In genomic region chr14:76414122-76414861, GRCm38 (mm10) we compare ENCODE assay signal across 8 mouse cellular contexts. TPM values are rescaled to one million over a fixed set of nuclear protein-coding genes. Genes with fewer than 3 reads are reported as not detected.
DNase-seq lines count a peak whose midpoint lies in the region; ATAC-seq and TF ChIP-seq lines count a peak whose summit lies in the region.

No protein-coding gene starts in this region.

- peak; percentile 72; the same call in 1 of the 2 replicates for TF ChIP-seq POLR2A in lung, adult 2 months (IDR thresholded peaks at IDR 0.05; ENCODE audit: borderline replicate concordance, extremely low read depth, low read depth, low read length)

- DNase-seq in cerebellum, adult 11 months, result peak; percentile 98
- DNase-seq in forebrain, postnatal 0 days, result peak; percentile 99
- peak; percentile 98 for DNase-seq in heart, postnatal 4 days
- peak; percentile 94 to 97 for DNase-seq in layer of hippocampus, adult 2 months (ENCODE audit: low spot score in 2 of 2)
- peak; percentile 90 for DNase-seq in lung, adult 2 months
- DNase-seq in testis, postnatal 10 days (ENCODE audit: low spot score), result peak; percentile 98

- peak overlapping the region; percentile 88 for H3K4me3 ChIP-seq in E14TG2a.4 (replicated peaks; ENCODE audit: low read length)
- H3K4me3 ChIP-seq in forebrain, postnatal 0 days (ENCODE audit: low read depth, low read length), result peak overlapping the region; percentile 96
- peak overlapping the region; percentile 78 for H3K4me3 ChIP-seq in layer of hippocampus, adult 2 months
- H3K4me3 ChIP-seq in lung, adult 2 months (replicated peaks; ENCODE audit: extremely low read depth, low read depth, low read length), result peak overlapping the region; percentile 99
- H3K4me3 ChIP-seq in neural tube, embryonic 15.5 days (replicated peaks), result peak overlapping the region; percentile 90

- peak overlapping the region; percentile 74 for H3K4me2 ChIP-seq in forebrain, postnatal 0 days (ENCODE audit: low read depth)
- H3K4me2 ChIP-seq in neural tube, embryonic 15.5 days, result peak overlapping the region; percentile 88

- no peaks in the 10 kb centered on the region for H3K9me3 ChIP-seq in E14TG2a.4 (ENCODE audit: low read length)
- H3K9me3 ChIP-seq in forebrain, postnatal 0 days (ENCODE audit: low read length), result no peaks in the 10 kb centered on the region
- no peaks in the 10 kb centered on the region for H3K9me3 ChIP-seq in neural tube, embryonic 15.5 days (replicated peaks)

- H3K27me3 ChIP-seq in E14TG2a.4 (ENCODE audit: insufficient read depth, low read length), result peaks cover 12% of the 10 kb centered on the region
- H3K27me3 ChIP-seq in forebrain, postnatal 0 days (ENCODE audit: insufficient read depth, low read length), result no peaks in the 10 kb centered on the region
- no peaks in the 10 kb centered on the region for H3K27me3 ChIP-seq in neural tube, embryonic 15.5 days (replicated peaks)

- TF ChIP-seq CTCF in E14TG2a.4 (conservative IDR thresholded peaks at IDR 0.05; ENCODE audit: low read length), result no peak
- TF ChIP-seq CTCF in forebrain, postnatal 0 days (IDR thresholded peaks at IDR 0.05; ENCODE audit: low read depth), result no peak; the same call in 1 of the 2 replicates
- no peak for TF ChIP-seq CTCF in layer of hippocampus, adult 2 months (conservative IDR thresholded peaks at IDR 0.05)
- TF ChIP-seq CTCF in lung, adult 2 months (IDR thresholded peaks at IDR 0.05; ENCODE audit: insufficient read depth, low read length), result no peak

- H3K9ac ChIP-seq in forebrain, postnatal 0 days, result peak overlapping the region; percentile 98
- peak overlapping the region; percentile 99 for H3K9ac ChIP-seq in neural tube, embryonic 15.5 days (replicated peaks)

- H3K27ac ChIP-seq in forebrain, postnatal 0 days (ENCODE audit: low read depth, low read length), result peak overlapping the region; percentile 100
- peak overlapping the region; percentile 98 for H3K27ac ChIP-seq in layer of hippocampus, adult 2 months
- H3K27ac ChIP-seq in neural tube, embryonic 15.5 days (replicated peaks), result peak overlapping the region; percentile 100

- peaks cover 46% of the 10 kb centered on the region for H3K4me1 ChIP-seq in E14TG2a.4 (replicated peaks; ENCODE audit: low read depth, low read length)
- peaks cover 25% of the 10 kb centered on the region for H3K4me1 ChIP-seq in forebrain, postnatal 0 days (ENCODE audit: insufficient read depth)
- H3K4me1 ChIP-seq in lung, adult 2 months (ENCODE audit: control insufficient read depth, insufficient read depth, low read length), result peaks cover 8% of the 10 kb centered on the region
- H3K4me1 ChIP-seq in neural tube, embryonic 15.5 days, result peaks cover 38% of the 10 kb centered on the region

- peaks cover 33% of the 10 kb centered on the region for H3K36me3 ChIP-seq in E14TG2a.4 (ENCODE audit: insufficient read depth, low read length)
- peaks cover 22% of the 10 kb centered on the region for H3K36me3 ChIP-seq in forebrain, postnatal 0 days (ENCODE audit: insufficient read depth)
- H3K36me3 ChIP-seq in neural tube, embryonic 15.5 days, result peaks cover 13% of the 10 kb centered on the region

- peak; percentile 93 for ATAC-seq in forebrain, postnatal 0 days
- ATAC-seq in neural tube, embryonic 15.5 days (ENCODE audit: low FRiP score), result peak; percentile 94

- WGBS in forebrain, postnatal 0 days, result 2% methylated on average over 69 of the region's 81 CpGs
- WGBS in lung, adult 2 months, result under 1% methylated on average over 81 of the region's 81 CpGs
- WGBS in neural tube, embryonic 15.5 days, result 0% methylated on average over 60 of the region's 81 CpGs

RNA-seq across cellular contexts. Expression of gene Tsc22d1, which starts 0.5 kb away (rescaled TPM):
- 676 and 725 TPM in 2 replicates for total RNA-seq in forebrain, postnatal 0 days (2014; rRNA removed)
- 575 and 682 TPM in 2 replicates for polyA plus RNA-seq in forebrain, postnatal 0 days (2015; fragmentation: Nextera tagmentation; extraction: Ambion mirVana)
- 100 to 1,000 TPM; 216 to 225 TPM for total RNA-seq in heart, postnatal 4 days (2021)
- total RNA-seq in layer of hippocampus, adult 2 months (2021), result 100 to 1,000 TPM; 503 to 530 TPM
- polyA plus RNA-seq in lung, adult 2 months (2012; rRNA removed), result 163 and 215 TPM in 2 replicates
- polyA plus RNA-seq in neural tube, embryonic 15.5 days (2015; fragmentation: Nextera tagmentation; extraction: Ambion mirVana), result 773 and 880 TPM in 2 replicates

Comparison
In these comparisons a context has a peak if more than half of its experiments do, and no peak if none do; other contexts are left out.
1. Peak in every context shown above with its lines: DNase-seq, ATAC-seq, H3K4me3 ChIP-seq and H3K27ac ChIP-seq.